Mouse (Mus musculus) MEL (cell line): ENCODE measurements around the gene Rapgef2. TPM values are rescaled to one million over a fixed set of nuclear protein-coding genes. Genes with fewer than 3 reads are reported as not detected.

Experiments
- DNase-seq: peaks from one replicate; pipeline ENCODE4 v3.0.0; 2011; ENCODE audit warnings: low read depth, low spot score
- H3K27ac ChIP-seq: 2 replicates; pipeline ENCODE4 v1.5.1; 2012; ENCODE audit warnings: low read depth, mild to moderate bottlenecking, control low read depth, low read length, moderate library complexity; ENCODE audit not compliant: control insufficient read depth
- H3K27me3 ChIP-seq, 2 experiments: fragments of 150-350 bp in 1 of 2; sonication (generic) in 1 of 2; 2 replicates each; pipeline ENCODE4 v1.6.1; 2012; ENCODE audit warnings: low read length in 2 of 2, mild to moderate bottlenecking in 2 of 2, improper control_type of control experiment in 1 of 2, moderate library complexity in 1 of 2; ENCODE audit not compliant: insufficient read depth in 2 of 2, control insufficient read depth in 1 of 2
- H3K36me3 ChIP-seq, 2 experiments: 2 replicates each; pipeline ENCODE4 v1.6.1; 2012 to 2014; ENCODE audit warnings: low read length in 2 of 2, improper control_type of control experiment in 1 of 2, inconsistent platforms in 1 of 2, mild to moderate bottlenecking in 1 of 2; ENCODE audit not compliant: insufficient read depth in 2 of 2, control insufficient read depth in 1 of 2
- H3K4me1 ChIP-seq, 2 experiments: fragments of 150-350 bp in 1 of 2; sonication (generic) in 1 of 2; 2 replicates each; pipeline ENCODE4 v1.6.1; 2012; ENCODE audit warnings: low read length in 2 of 2, improper control_type of control experiment in 1 of 2, mild to moderate bottlenecking in 1 of 2; ENCODE audit not compliant: insufficient read depth in 2 of 2, control insufficient read depth in 1 of 2
- H3K4me3 ChIP-seq, 2 experiments: fragments of 150-350 bp in 1 of 2; sonication (generic) in 1 of 2; 2 replicates each; pipeline ENCODE4 v1.5.1; 2012; ENCODE audit warnings: low read depth in 2 of 2, low read length in 2 of 2, mild to moderate bottlenecking in 2 of 2, moderate library complexity in 2 of 2, control low read depth in 1 of 2, improper control_type of control experiment in 1 of 2; ENCODE audit not compliant: control insufficient read depth in 1 of 2, insufficient read depth in 1 of 2
- H3K79me2 ChIP-seq: 2 replicates; pipeline ENCODE4 v1.6.1; 2012; ENCODE audit warnings: mild to moderate bottlenecking, low read length, moderate library complexity; ENCODE audit not compliant: control insufficient read depth, poor library complexity, insufficient read depth
- H3K9ac ChIP-seq: 2 replicates; pipeline ENCODE4 v1.6.1; 2012; ENCODE audit warnings: low read depth, mild to moderate bottlenecking, control low read depth, low read length, moderate library complexity; ENCODE audit not compliant: control insufficient read depth, poor library complexity, severe bottlenecking
- H3K9me3 ChIP-seq: fragments of 150-350 bp; sonication (generic); replicated peaks from 2 replicates; pipeline ENCODE4 v1.6.1; 2012; ENCODE audit warnings: mild to moderate bottlenecking, low read length, improper control_type of control experiment, moderate library complexity; ENCODE audit not compliant: insufficient read depth
- BHLHE40 ChIP-seq: IDR thresholded peaks from 2 replicates; pipeline ENCODE4 v1.6.1; 2012; ENCODE audit warnings: low read depth, mild to moderate bottlenecking, inconsistent platforms, low read length, improper control_type of control experiment, borderline replicate concordance
- CHD1 ChIP-seq: IDR thresholded peaks from 2 replicates; pipeline ENCODE4 v1.6.1; 2012; ENCODE audit warnings: low read depth, mild to moderate bottlenecking, inconsistent platforms, low read length, improper control_type of control experiment
- CHD2 ChIP-seq: IDR thresholded peaks from 2 replicates; pipeline ENCODE4 v1.6.1; 2011; ENCODE audit warnings: low read length, improper control_type of control experiment
- CTCF ChIP-seq, 3 experiments: IDR thresholded peaks in 2 of 3; conservative IDR thresholded peaks in 1 of 3; 2 replicates each; pipeline ENCODE4 v1.5.1; 2011 to 2012; ENCODE audit warnings: low read length in 3 of 3, low read depth in 2 of 3, mild to moderate bottlenecking in 2 of 3, improper control_type of control experiment in 1 of 3, inconsistent platforms in 1 of 3, mixed read lengths in 1 of 3, moderate library complexity in 1 of 3; ENCODE audit not compliant: control insufficient read depth in 1 of 3, insufficient read depth in 1 of 3, poor library complexity in 1 of 3, severe bottlenecking in 1 of 3
- E2F4 ChIP-seq: IDR thresholded peaks from 2 replicates; pipeline ENCODE4 v1.6.1; 2011; ENCODE audit warnings: low read depth, low read length, improper control_type of control experiment, borderline replicate concordance
- EP300 ChIP-seq, 2 experiments: IDR thresholded peaks; 2 replicates each; pipeline ENCODE4 v1.6.1; 2011; ENCODE audit warnings: improper control_type of control experiment in 2 of 2, low read length in 2 of 2, low read depth in 1 of 2, mild to moderate bottlenecking in 1 of 2
- ETS1 ChIP-seq: IDR thresholded peaks from 2 replicates; pipeline ENCODE4 v1.6.1; 2012; ENCODE audit warnings: low read depth, mild to moderate bottlenecking, inconsistent platforms, low read length, improper control_type of control experiment, moderate library complexity
- GABPA ChIP-seq: IDR thresholded peaks from 2 replicates; pipeline ENCODE4 v1.6.1; 2012; ENCODE audit warnings: low read depth, mild to moderate bottlenecking, inconsistent platforms, low read length, improper control_type of control experiment, moderate library complexity
- GATA1 ChIP-seq: IDR thresholded peaks from 2 replicates; pipeline ENCODE4 v1.6.1; 2011; ENCODE audit warnings: low read depth, low read length, improper control_type of control experiment
- HCFC1 ChIP-seq: IDR thresholded peaks from 2 replicates; pipeline ENCODE4 v1.6.1; 2012; ENCODE audit warnings: low read depth, mild to moderate bottlenecking, inconsistent platforms, low read length, improper control_type of control experiment, moderate library complexity
- JUND ChIP-seq: IDR thresholded peaks from 2 replicates; pipeline ENCODE4 v1.6.1; 2011; ENCODE audit warnings: low read depth, mild to moderate bottlenecking, improper control_type of control experiment, low read length
- MAFK ChIP-seq: IDR thresholded peaks from 2 replicates; pipeline ENCODE4 v1.6.1; 2011; ENCODE audit warnings: low read depth, mild to moderate bottlenecking, low read length, improper control_type of control experiment, borderline replicate concordance
- MXI1 ChIP-seq: IDR thresholded peaks from 2 replicates; pipeline ENCODE4 v1.6.1; 2011; ENCODE audit warnings: mild to moderate bottlenecking, low read depth, low read length, improper control_type of control experiment
- MYB ChIP-seq: IDR thresholded peaks from 2 replicates; pipeline ENCODE4 v1.6.1; 2011; ENCODE audit warnings: mild to moderate bottlenecking, low read depth, low read length, improper control_type of control experiment
- NELFE ChIP-seq: IDR thresholded peaks from 2 replicates; pipeline ENCODE4 v1.6.1; 2011; ENCODE audit warnings: low read depth, low read length, improper control_type of control experiment
- POLR2AphosphoS5 ChIP-seq: IDR thresholded peaks from 2 replicates; pipeline ENCODE4 v1.6.1; 2012; ENCODE audit warnings: low read depth, borderline replicate concordance, mild to moderate bottlenecking, inconsistent platforms, low read length, moderate library complexity, mixed read lengths
- RCOR1 ChIP-seq: IDR thresholded peaks from 2 replicates; pipeline ENCODE4 v1.6.1; 2012; ENCODE audit warnings: low read depth, mild to moderate bottlenecking, inconsistent platforms, low read length, improper control_type of control experiment
- SMC3 ChIP-seq: IDR thresholded peaks from 2 replicates; pipeline ENCODE4 v1.6.1; 2011; ENCODE audit warnings: low read depth, low read length, improper control_type of control experiment
- TAL1 ChIP-seq: IDR thresholded peaks from 2 replicates; pipeline ENCODE4 v1.6.1; 2012; ENCODE audit warnings: mild to moderate bottlenecking, inconsistent platforms, low read length, moderate library complexity, mixed read lengths
- TCF12 ChIP-seq: IDR thresholded peaks from 2 replicates; pipeline ENCODE4 v1.6.1; 2014; ENCODE audit warnings: low read depth, mild to moderate bottlenecking, inconsistent platforms, low read length, improper control_type of control experiment, moderate library complexity
- UBTF ChIP-seq: IDR thresholded peaks from 2 replicates; pipeline ENCODE4 v1.6.1; 2012; ENCODE audit warnings: low read depth, mild to moderate bottlenecking, inconsistent platforms, low read length, improper control_type of control experiment, moderate library complexity, borderline replicate concordance; ENCODE audit not compliant: insufficient read depth
- ZKSCAN1 ChIP-seq: IDR thresholded peaks from 2 replicates; pipeline ENCODE4 v1.6.1; 2012; ENCODE audit warnings: low read depth, mild to moderate bottlenecking, inconsistent platforms, low read length, improper control_type of control experiment, moderate library complexity
- polyA plus RNA-seq, 2 experiments: library from polyadenylated mRNA; stranded (reverse) in 1 of 2; unstranded in 1 of 2; fragments of >175 nt in 1 of 2; fragments of >200 nt in 1 of 2; gene quantifications; 2 replicates each; pipeline versions ENCODE4 v1.2.1 to v1.2.4; 2012; ENCODE audit warnings: low replicate concordance in 2 of 2, low read depth in 1 of 2; ENCODE audit not compliant: insufficient read length in 2 of 2, insufficient read depth in 1 of 2, missing spikeins in 1 of 2
- total RNA-seq: library from RNA; depleted of rRNA; stranded (reverse); fragments of 300-350 nt; gene quantifications from 2 replicates; pipeline ENCODE4 v1.2.3, GENCODE M21; 2012

The Rapgef2 gene
- total and polyA plus RNA-seq, 3 experiments, result 4.2 to 4.6 TPM; not detected in 1

- TF ChIP-seq SMC3 (no peak), ETS1 (no peak), MAFK (no peak), HCFC1 (no peak), EP300 (IDR thresholded peaks at IDR 0.05; ENCODE audit: low read depth in 1 of 2, low read length in 2 of 2) (no peak), GABPA (no peak)
- DNase-seq, result no peak
- Histone ChIP-seq H3K27me3 (no peaks in the 10 kb centered on the region), H3K79me2 (no peaks in the 10 kb centered on the region), H3K27ac (no peak overlapping the region), H3K4me3 (no peak overlapping the region), H3K9ac (no peak overlapping the region), H3K4me1 (no peaks in the 10 kb centered on the region), H3K36me3 (no peaks in the 10 kb centered on the region), H3K9me3 (no peaks in the 10 kb centered on the region)
Measured at GRCm38 (mm10) chr3:79193001-79193400, 93.3 kb downstream of the Rapgef2 start.

GRCm38 (mm10) chr3:79191981-79192380 lies 94.3 kb downstream of the Rapgef2 start:
- no peak for TF ChIP-seq GATA1
- no peak for TF ChIP-seq ZKSCAN1
- no peak for TF ChIP-seq E2F4
- no peak for TF ChIP-seq JUND
- TF ChIP-seq MYB, result no peak
- TF ChIP-seq POLR2AphosphoS5, result no peak
- TF ChIP-seq CHD2, result no peak
- TF ChIP-seq CHD1, result no peak
- TF ChIP-seq GABPA, result no peak
- TF ChIP-seq UBTF, result no peak
- Histone ChIP-seq H3K4me1 (no peaks in the 10 kb centered on the region), H3K4me3 (no peak overlapping the region), H3K36me3 (no peaks in the 10 kb centered on the region), H3K27ac (no peak overlapping the region), H3K9me3 (no peaks in the 10 kb centered on the region), H3K9ac (no peak overlapping the region), H3K79me2 (no peaks in the 10 kb centered on the region), H3K27me3 (no peaks in the 10 kb centered on the region)
- no peak for DNase-seq

GRCm38 (mm10) chr3:79191471-79191870 lies 94.8 kb downstream of the Rapgef2 start:
- H3K27me3 ChIP-seq, result no peaks in the 10 kb centered on the region
- H3K79me2 ChIP-seq, result no peaks in the 10 kb centered on the region
- H3K4me3 ChIP-seq, result no peak overlapping the region
- H3K9me3 ChIP-seq, result no peaks in the 10 kb centered on the region
- no peak overlapping the region for H3K9ac ChIP-seq
- no peak for DNase-seq
- no peaks in the 10 kb centered on the region for H3K36me3 ChIP-seq
- H3K27ac ChIP-seq, result no peak overlapping the region
- H3K4me1 ChIP-seq, result no peaks in the 10 kb centered on the region
- TF ChIP-seq MYB (no peak), MXI1 (no peak), NELFE (no peak), BHLHE40 (no peak), JUND (no peak), TAL1 (no peak), MAFK (no peak), CTCF (IDR thresholded peaks at IDR 0.05 in 2 of 3, conservative IDR thresholded peaks at IDR 0.05 in 1 of 3; ENCODE audit: control insufficient read depth in 1 of 3, insufficient read depth in 1 of 3, low read depth in 2 of 3, low read length in 3 of 3, poor library complexity in 1 of 3, severe bottlenecking in 1 of 3) (no peak), TCF12 (no peak), RCOR1 (no peak)
